Mouse (Mus musculus) liver, adult 2 months (tissue): ENCODE results near the gene Msh3. TPM values are rescaled to one million over a fixed set of nuclear protein-coding genes. Genes with fewer than 3 reads are reported as not detected.
"Not testable (repeated sequence)": the region's sequence is repeated elsewhere in the genome, so short reads cannot be mapped to it uniquely, and the experiment has no call there.

ENCODE experiments used
- DNase-seq: peaks from one replicate; pipeline ENCODE4 v3.0.0-alpha.2; 2011; ENCODE audit warnings: low read depth, low spot score; ENCODE audit errors: extremely low read depth
- H3K27ac ChIP-seq: fragments of 200-500 bp; replicated peaks from 2 replicates; pipeline ENCODE4 v1.5.1; 2012; ENCODE audit warnings: low read depth, mild to moderate bottlenecking, control low read depth, inconsistent platforms, low read length; ENCODE audit not compliant: insufficient read depth
- H3K27me3 ChIP-seq: fragments of 200-500 bp; 2 replicates; pipeline ENCODE4 v1.6.1; 2012; ENCODE audit warnings: mild to moderate bottlenecking, moderate library complexity, low read length, inconsistent platforms; ENCODE audit not compliant: control insufficient read depth, insufficient read depth
- H3K36me3 ChIP-seq: fragments of 200-500 bp; 2 replicates; pipeline ENCODE4 v1.6.1; 2012; ENCODE audit warnings: low read length, inconsistent platforms; ENCODE audit not compliant: control insufficient read depth, insufficient read depth
- H3K4me1 ChIP-seq: fragments of 200-500 bp; 2 replicates; pipeline ENCODE4 v1.6.1; 2011; ENCODE audit warnings: low read length; ENCODE audit not compliant: control insufficient read depth, insufficient read depth
- H3K4me3 ChIP-seq: fragments of 200-500 bp; 2 replicates; pipeline ENCODE4 v1.5.1; 2011; ENCODE audit warnings: low read depth, mild to moderate bottlenecking, control low read depth, low read length, moderate library complexity; ENCODE audit not compliant: insufficient read depth
- H3K79me2 ChIP-seq: fragments of 200-500 bp; 2 replicates; pipeline ENCODE4 v1.6.1; 2012; ENCODE audit warnings: inconsistent platforms, mild to moderate bottlenecking, low read length, moderate library complexity; ENCODE audit not compliant: control insufficient read depth, insufficient read depth
- H3K9ac ChIP-seq: fragments of 200-500 bp; 2 replicates; pipeline ENCODE4 v1.6.1; 2012; ENCODE audit warnings: low read depth, mild to moderate bottlenecking, control low read depth, inconsistent platforms, low read length
- CTCF ChIP-seq: fragments of 200-500 bp; IDR thresholded peaks from 2 replicates; pipeline ENCODE4 v1.5.1; 2011; ENCODE audit warnings: low read depth, low read length, control low read depth
- POLR2A ChIP-seq: fragments of 200-500 bp; IDR thresholded peaks from 2 replicates; pipeline ENCODE4 v1.6.1; 2011; ENCODE audit warnings: low read length, control low read depth; ENCODE audit not compliant: insufficient read depth; ENCODE audit errors: extremely low read depth
- WGBS: fragments of 180-500 bp; shearing (Covaris S2); methylation state at CpG from one replicate; pipeline ENCODE4 v1.1.7; 2018; 5-methylcytosine and 5-hydroxymethylcytosine counted together
- polyA plus RNA-seq: library from polyadenylated mRNA; depleted of rRNA; stranded (reverse); fragments of >200 nt; gene quantifications from 2 replicates; pipeline ENCODE4 v1.2.3, GENCODE M21; 2012; rRNA removed
- total RNA-seq: library from RNA; depleted of rRNA; stranded (reverse); fragments of >200 nt; gene quantifications from 2 replicates; pipeline ENCODE4 v1.2.3, GENCODE M21; 2014; rRNA removed

Gene Msh3
- total and polyA plus RNA-seq, 2 experiments, result 3.0 to 16.9 TPM

DNA sequence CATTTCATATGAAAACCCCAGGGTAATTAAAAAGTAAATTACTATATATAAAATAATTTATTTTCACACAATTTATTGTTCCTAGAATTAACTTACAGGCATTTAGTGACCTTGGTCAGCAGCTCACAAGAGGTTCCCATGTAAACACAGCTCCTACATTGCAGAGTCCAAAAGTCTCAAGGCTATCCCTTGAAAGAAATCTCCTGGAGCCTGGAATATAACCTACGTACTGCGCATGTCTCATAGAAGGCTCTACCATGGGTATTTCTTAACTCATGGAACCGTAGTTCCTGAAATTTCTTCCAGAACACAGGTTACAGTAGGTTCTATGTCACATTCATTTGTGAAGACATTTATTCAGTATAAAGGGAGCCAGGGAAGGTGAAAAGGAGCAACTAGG, 131.2 kb downstream of the Msh3 start:
- Histone ChIP-seq H3K79me2 (no peaks in the 10 kb centered on the region), H3K9ac (no peak overlapping the region), H3K4me3 (no peak overlapping the region), H3K27me3 (no peaks in the 10 kb centered on the region), H3K36me3 (peaks cover 2% of the 10 kb centered on the region; the same call in 1 of the 2 replicates), H3K27ac (no peak overlapping the region), H3K4me1 (no peaks in the 10 kb centered on the region)
- WGBS, result 96% methylated on average over 3 of the region's 3 CpGs
- no peak for TF ChIP-seq POLR2A
- no peak for TF ChIP-seq CTCF
- no peak for DNase-seq

DNA sequence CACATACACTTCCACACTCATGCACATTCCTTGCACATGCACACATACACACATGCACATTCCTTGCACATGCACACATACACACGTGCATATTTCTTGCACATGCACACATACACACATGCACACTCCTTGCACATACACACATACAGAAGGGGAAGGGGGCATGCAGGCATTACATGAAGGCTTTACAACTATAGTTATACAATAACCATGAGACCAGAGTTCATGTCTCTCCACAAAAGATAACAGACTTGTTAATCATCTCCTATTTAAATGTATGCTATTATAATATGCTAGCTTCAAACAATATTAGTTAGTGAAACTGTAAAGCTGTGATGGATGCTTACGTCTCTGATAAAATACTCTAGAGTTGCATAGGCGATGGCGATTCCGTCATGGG, 132.0 kb downstream of the Msh3 start:
- Histone ChIP-seq H3K36me3 (peaks cover 2% of the 10 kb centered on the region; the same call in 1 of the 2 replicates), H3K27me3 (no peaks in the 10 kb centered on the region), H3K79me2 (no peaks in the 10 kb centered on the region), H3K27ac (no peak overlapping the region), H3K4me1 (no peaks in the 10 kb centered on the region), H3K4me3 (no peak overlapping the region), H3K9ac (no peak overlapping the region)
- no peak for TF ChIP-seq POLR2A
- TF ChIP-seq CTCF, result no peak
- DNase-seq, result no peak
- WGBS, result 94% methylated on average over 5 of the region's 5 CpGs

DNA sequence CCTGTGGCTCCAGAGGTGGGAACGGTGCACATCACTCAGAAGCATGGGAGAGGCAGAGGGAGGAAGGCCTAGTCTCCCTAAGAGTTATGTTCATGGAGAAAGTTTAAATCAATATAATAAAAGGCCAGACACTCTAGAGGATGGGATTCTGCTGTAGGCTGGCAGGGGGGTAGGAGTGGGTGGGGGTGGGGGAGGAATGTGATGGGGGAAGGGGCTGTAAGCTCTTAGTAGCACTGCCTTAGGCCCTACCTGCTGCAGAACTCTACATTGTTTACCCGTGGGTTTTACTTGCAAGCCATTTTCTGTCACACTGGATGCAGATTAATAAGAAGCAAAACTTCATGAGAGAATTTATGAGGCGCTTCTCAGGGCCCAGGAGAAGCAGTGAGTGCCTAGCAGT, 135.0 kb downstream of the Msh3 start:
- TF ChIP-seq POLR2A, result no peak
- no peak for TF ChIP-seq CTCF
- H3K27ac ChIP-seq, result no peak overlapping the region
- no peaks in the 10 kb centered on the region for H3K27me3 ChIP-seq
- H3K4me3 ChIP-seq, result no peak overlapping the region
- no peak for DNase-seq
- H3K36me3 ChIP-seq, result peaks cover 6% of the 10 kb centered on the region; the same call in 1 of the 2 replicates
- no peak overlapping the region for H3K9ac ChIP-seq
- H3K4me1 ChIP-seq, result no peaks in the 10 kb centered on the region
- WGBS, result 86% methylated on average over 3 of the region's 3 CpGs
- no peaks in the 10 kb centered on the region for H3K79me2 ChIP-seq

DNA sequence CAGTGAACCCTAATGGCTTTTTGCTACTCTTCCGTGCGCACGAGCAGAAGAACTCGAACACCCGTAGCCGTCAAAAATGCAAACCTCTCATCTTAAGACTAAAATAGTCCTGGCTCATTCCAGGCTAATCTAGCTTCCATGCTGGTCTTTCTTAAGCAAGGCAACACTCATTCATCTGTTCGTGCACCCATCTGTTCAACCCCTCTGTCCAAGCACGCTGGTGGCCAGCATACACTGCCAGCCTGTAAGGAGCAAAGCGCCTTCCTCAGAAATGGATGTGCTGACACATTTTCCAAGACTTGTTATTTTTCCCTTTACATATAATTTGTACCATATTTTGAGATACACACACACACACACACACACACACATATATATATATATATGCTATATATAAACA, 137.6 kb downstream of the Msh3 start:
- no peak for TF ChIP-seq POLR2A
- TF ChIP-seq CTCF, result no peak
- H3K27me3 ChIP-seq, result no peaks in the 10 kb centered on the region
- no peak overlapping the region for H3K27ac ChIP-seq
- no peak for DNase-seq
- no peaks in the 10 kb centered on the region for H3K4me1 ChIP-seq
- H3K36me3 ChIP-seq, result peaks cover 13% of the 10 kb centered on the region; the same call in 1 of the 2 replicates
- WGBS, result 96% methylated on average over 9 of the region's 9 CpGs
- H3K79me2 ChIP-seq, result no peaks in the 10 kb centered on the region
- H3K9ac ChIP-seq, result no peak overlapping the region
- H3K4me3 ChIP-seq, result no peak overlapping the region

DNA sequence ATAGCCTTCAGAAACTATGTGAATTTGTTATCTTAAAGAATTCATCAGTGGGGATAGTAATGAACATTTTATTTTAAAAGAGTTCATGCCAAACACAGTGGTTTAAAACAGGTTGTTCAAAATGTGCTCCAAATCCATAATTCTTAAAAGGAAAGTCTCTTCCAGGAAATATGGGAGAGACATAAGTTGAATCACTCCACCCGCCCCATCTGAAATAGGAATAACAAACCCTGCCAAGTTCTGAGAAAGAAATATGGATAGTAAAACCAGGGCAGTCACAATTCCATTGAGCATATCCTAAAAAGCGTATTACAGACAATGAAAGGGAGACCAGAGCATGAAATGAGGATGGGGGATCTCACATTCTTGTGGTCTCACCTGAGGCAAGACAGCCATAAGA, 157.9 kb downstream of the Msh3 start:
- TF ChIP-seq POLR2A, result no peak
- no peak for TF ChIP-seq CTCF
- H3K27me3 ChIP-seq, result no peaks in the 10 kb centered on the region
- H3K27ac ChIP-seq, result no peak overlapping the region
- no peak for DNase-seq
- no peak overlapping the region for H3K9ac ChIP-seq
- no peak overlapping the region for H3K4me3 ChIP-seq
- H3K79me2 ChIP-seq, result no peaks in the 10 kb centered on the region
- 90% methylated on average over 2 of the region's 2 CpGs for WGBS
- H3K4me1 ChIP-seq, result no peaks in the 10 kb centered on the region
- H3K36me3 ChIP-seq, result no peaks in the 10 kb centered on the region

DNA sequence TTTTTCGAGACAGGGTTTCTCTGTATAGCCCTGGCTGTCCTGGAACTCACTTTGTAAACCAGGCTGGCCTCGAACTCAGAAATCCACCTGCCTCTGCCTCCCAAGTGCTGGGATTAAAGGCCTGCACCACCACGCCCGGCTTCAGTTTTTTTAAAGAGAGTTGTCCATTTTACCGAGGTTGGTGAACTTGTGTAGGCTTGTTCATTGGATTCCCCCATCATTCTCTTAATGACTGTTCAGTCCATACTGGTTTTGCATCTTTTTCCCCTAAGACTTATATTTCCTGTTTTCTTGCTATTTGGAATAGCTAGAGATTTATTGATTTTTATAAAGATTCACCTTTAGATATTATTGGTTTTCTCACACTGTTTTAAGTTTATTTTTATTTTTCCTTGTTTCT, 161.0 kb downstream of the Msh3 start:
- H3K27ac ChIP-seq, H3K4me1 ChIP-seq, H3K79me2 ChIP-seq, H3K27me3 ChIP-seq, H3K4me3 ChIP-seq, H3K36me3 ChIP-seq, H3K9ac ChIP-seq, DNase-seq: not testable (repeated sequence)
- WGBS, result 83% methylated on average over 5 of the region's 5 CpGs

DNA sequence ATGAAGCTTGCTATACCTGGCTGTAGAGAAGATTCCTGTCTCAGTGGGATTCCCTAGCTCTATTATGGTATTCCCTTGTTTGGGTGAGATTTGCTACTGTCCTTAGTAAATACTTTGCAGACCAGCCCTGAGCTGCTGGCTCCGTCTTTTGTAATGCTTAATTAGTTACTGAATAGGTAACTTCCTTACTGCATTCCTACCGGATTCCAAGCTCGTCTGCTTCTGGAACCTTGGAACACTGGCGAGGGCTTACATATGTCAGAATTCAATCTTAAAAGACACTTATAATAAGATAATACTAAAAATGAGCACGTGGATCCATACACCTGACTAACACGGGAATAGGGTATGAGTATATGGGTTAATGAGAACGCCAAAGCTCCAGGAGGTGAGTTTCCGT, 182.1 kb downstream of the Msh3 start:
- H3K36me3 ChIP-seq, H3K4me3 ChIP-seq, H3K27me3 ChIP-seq, H3K4me1 ChIP-seq, H3K79me2 ChIP-seq, H3K9ac ChIP-seq, DNase-seq, H3K27ac ChIP-seq: not testable (repeated sequence)
- 88% methylated on average over 8 of the region's 8 CpGs for WGBS

Other genes with a start within 250 kb of the Msh3 start
- 0.74 and 1.0 TPM in 2 replicates for gene Rasgrf2, start 223.3 kb downstream of the Msh3 start, total RNA-seq
- 0.17 and 0.44 TPM in 2 replicates for gene Rasgrf2, start 223.3 kb downstream of the Msh3 start, polyA plus RNA-seq
- not detected in 2 replicates for gene Gm20379, start 49.0 kb downstream of the Msh3 start, total RNA-seq
- gene Gm20379, start 49.0 kb downstream of the Msh3 start, polyA plus RNA-seq, result not detected in 2 replicates
- 17.1 and 17.5 TPM in 2 replicates for gene Dhfr, start 277 bp downstream of the Msh3 start, total RNA-seq
- gene Dhfr, start 277 bp downstream of the Msh3 start, polyA plus RNA-seq, result 4.6 and 6.0 TPM in 2 replicates
- gene Ankrd34b, start 70.9 kb upstream of the Msh3 start, total RNA-seq, result not detected in 2 replicates
- not detected in 2 replicates for gene Ankrd34b, start 70.9 kb upstream of the Msh3 start, polyA plus RNA-seq
- gene Fam151b, start 129.0 kb upstream of the Msh3 start, total RNA-seq, result 8.7 and 9.3 TPM in 2 replicates
- gene Fam151b, start 129.0 kb upstream of the Msh3 start, polyA plus RNA-seq, result 2.7 and 3.4 TPM in 2 replicates
- 7.5 and 7.8 TPM in 2 replicates for gene Zfyve16, start 175.9 kb upstream of the Msh3 start, total RNA-seq
- gene Zfyve16, start 175.9 kb upstream of the Msh3 start, polyA plus RNA-seq, result 0.76 and 0.97 TPM in 2 replicates
- not detected in 2 replicates for gene Spz1, start 221.2 kb upstream of the Msh3 start, total RNA-seq
- gene Spz1, start 221.2 kb upstream of the Msh3 start, polyA plus RNA-seq, result not detected in 2 replicates